Mouse (Mus musculus) forebrain, embryonic 10.5 days (tissue): Measurements from ENCODE around the gene Atp5g1. TPM values are rescaled to one million over a fixed set of nuclear protein-coding genes. Genes with fewer than 3 reads are reported as not detected.
"Not testable (repeated sequence)": the region's sequence is repeated elsewhere in the genome, so short reads cannot be mapped to it uniquely, and the experiment has no call there.

ENCODE experiments used
- DNase-seq: peaks from one replicate; pipeline ENCODE4 v3.0.0-alpha.2; 2017; ENCODE audit warnings: low spot score; ENCODE audit errors: extremely low spot score
- H3K27ac ChIP-seq: fragments of 300-500 bp; sonication (generic); 2 replicates; pipeline ENCODE4 v1.5.1; 2016; ENCODE audit warnings: mild to moderate bottlenecking
- H3K27me3 ChIP-seq: fragments of 300-500 bp; sonication (generic); 2 replicates; pipeline ENCODE4 v1.6.1; 2016; ENCODE audit warnings: mild to moderate bottlenecking; ENCODE audit not compliant: poor library complexity, severe bottlenecking
- H3K36me3 ChIP-seq: fragments of 300-500 bp; sonication (generic); replicated peaks from 2 replicates; pipeline ENCODE4 v1.6.1; 2016; ENCODE audit warnings: mild to moderate bottlenecking, moderate library complexity
- H3K4me1 ChIP-seq: fragments of 300-500 bp; sonication (generic); 2 replicates; pipeline ENCODE4 v1.6.1; 2016
- H3K4me3 ChIP-seq: fragments of 300-500 bp; sonication (generic); 2 replicates; pipeline ENCODE4 v1.5.1; 2016; ENCODE audit warnings: mild to moderate bottlenecking, moderate library complexity
- H3K9me3 ChIP-seq: fragments of 300-500 bp; sonication (generic); 2 replicates; pipeline ENCODE4 v1.6.1; 2016; ENCODE audit warnings: mild to moderate bottlenecking, moderate library complexity
- WGBS: fragments of 180-500 bp; shearing (Covaris S2); methylation state at CpG from one replicate; pipeline ENCODE4 v1.1.7; 2016; 5-methylcytosine and 5-hydroxymethylcytosine counted together
- polyA plus RNA-seq: library from polyadenylated mRNA; unstranded; fragments of >200 nt; fragmentation: Nextera tagmentation; extraction: Ambion mirVana; gene quantifications from 2 replicates; pipeline ENCODE4 v1.2.1, GENCODE M21; 2016

Atp5g1 gene
- 557 and 584 TPM in 2 replicates for polyA plus RNA-seq

- 0% methylated on average over 37 of the region's 37 CpGs for WGBS
- Histone ChIP-seq H3K36me3 (peaks cover 28% of the 10 kb centered on the region), H3K4me3 (peak within 1 kb of the TSS; percentile 82), H3K4me1 (peaks cover 21% of the 10 kb centered on the region), H3K27ac (peak within 1 kb of the TSS; percentile 88), H3K27me3 (no peaks in the 10 kb centered on the region), H3K9me3 (no peaks in the 10 kb centered on the region)
- peak; percentile 98 for DNase-seq
Observed at GRCm38 (mm10) chr11:96075509-96076220, at the start of gene Atp5g1. Atp5g1 (minus strand) TSS chr11:96075670.

GRCm38 (mm10) chr11:96124052-96124914 is 48.8 kb upstream of the Atp5g1 start:
- H3K36me3 ChIP-seq = no peaks in the 10 kb centered on the region
- H3K27me3 ChIP-seq = peaks cover 61% of the 10 kb centered on the region
- peak; percentile 47 for DNase-seq
- 3% methylated on average over 45 of the region's 45 CpGs for WGBS
- H3K9me3 ChIP-seq = no peaks in the 10 kb centered on the region
- H3K27ac ChIP-seq = no peak overlapping the region
- H3K4me3 ChIP-seq = peak overlapping the region; percentile 54
- peaks cover 12% of the 10 kb centered on the region for H3K4me1 ChIP-seq

DNA sequence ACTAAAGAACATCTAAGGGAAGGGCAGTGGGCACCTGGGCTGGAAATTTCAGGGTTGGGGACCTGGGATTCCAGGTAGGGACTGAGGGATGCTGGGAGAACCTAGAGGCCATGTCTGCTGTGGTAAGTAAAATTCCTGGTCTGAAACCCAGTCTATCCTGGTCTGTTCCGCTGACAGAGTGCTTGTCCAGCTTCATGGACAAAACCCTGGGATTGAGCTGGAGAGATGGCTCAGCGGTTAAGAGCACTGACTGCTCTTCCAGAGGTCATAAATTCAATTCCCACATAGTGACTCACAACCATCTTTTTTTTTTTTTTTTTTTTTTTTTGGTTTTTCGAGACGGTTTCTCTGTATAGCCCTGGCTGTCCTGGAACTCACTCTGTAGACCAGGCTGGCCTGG is 47.3 kb upstream of the Atp5g1 start:
- not testable (repeated sequence) for DNase-seq, H3K36me3 ChIP-seq, H3K27ac ChIP-seq, H3K4me3 ChIP-seq, H3K9me3 ChIP-seq
- WGBS = 79% methylated on average over 4 of the region's 4 CpGs
- H3K27me3 ChIP-seq = peaks cover 61% of the 10 kb centered on the region
- peaks cover 12% of the 10 kb centered on the region for H3K4me1 ChIP-seq

GRCm38 (mm10) chr11:96119401-96119800 is 43.9 kb upstream of the Atp5g1 start:
- WGBS = 64% methylated on average over 3 of the region's 3 CpGs
- Histone ChIP-seq H3K27ac (no peak overlapping the region), H3K36me3 (no peaks in the 10 kb centered on the region), H3K4me1 (peaks cover 7% of the 10 kb centered on the region), H3K27me3 (peaks cover 35% of the 10 kb centered on the region), H3K4me3 (no peak overlapping the region), H3K9me3 (no peaks in the 10 kb centered on the region)
- DNase-seq = no peak

DNA sequence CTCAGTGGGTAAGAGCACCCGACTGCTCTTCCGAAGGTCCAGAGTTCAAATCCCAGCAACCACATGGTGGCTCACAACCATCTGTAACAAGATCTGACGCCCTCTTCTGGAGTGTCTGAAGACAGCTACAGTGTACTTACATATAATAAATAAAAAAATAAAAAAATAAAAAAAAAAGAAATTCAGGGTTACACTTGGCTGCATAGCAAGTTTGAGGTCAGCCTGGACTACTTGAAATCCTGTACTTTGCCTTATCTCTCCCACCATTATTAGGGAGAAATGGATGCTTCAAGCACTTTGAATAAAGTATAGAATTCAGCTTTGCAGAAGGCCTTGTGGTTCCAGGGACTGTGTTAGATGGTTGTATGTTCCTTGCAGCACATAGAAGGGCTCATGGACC is 41.5 kb upstream of the Atp5g1 start:
- H3K4me3 ChIP-seq, H3K36me3 ChIP-seq, H3K27ac ChIP-seq, DNase-seq, H3K9me3 ChIP-seq, H3K4me1 ChIP-seq: not testable (repeated sequence)
- H3K27me3 ChIP-seq = peaks cover 13% of the 10 kb centered on the region; the same call in 1 of the 2 replicates
- WGBS = 81% methylated on average over 3 of the region's 3 CpGs

DNA sequence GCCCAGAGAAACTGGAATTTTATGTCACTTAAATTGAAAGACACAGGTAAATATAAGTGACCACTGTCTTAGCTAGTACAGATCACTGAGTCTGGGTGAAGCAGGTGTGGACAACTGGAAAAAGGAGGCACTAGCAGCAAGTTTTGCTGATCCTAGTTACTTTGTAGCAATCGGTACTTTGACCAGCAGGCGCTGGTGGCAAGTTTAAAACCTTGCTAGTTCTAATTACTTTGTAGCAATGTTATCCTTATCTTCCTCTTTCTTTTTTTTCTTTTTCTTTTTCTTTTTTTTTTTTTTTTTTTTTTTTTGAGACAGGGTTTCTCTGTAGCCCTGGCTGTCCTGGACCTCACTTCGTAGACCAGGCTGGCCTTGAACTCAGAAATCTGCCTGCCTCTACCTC is 40.6 kb upstream of the Atp5g1 start:
- Histone ChIP-seq H3K4me3 (no peak overlapping the region), H3K4me1 (no peaks in the 10 kb centered on the region), H3K27ac (no peak overlapping the region), H3K27me3 (0 out of 2 replicates have a peak, but pooled peaks cover 5% of the 10 kb centered on the region), H3K36me3 (no peaks in the 10 kb centered on the region), H3K9me3 (no peaks in the 10 kb centered on the region)
- DNase-seq = no peak
- WGBS = 87% methylated on average over 3 of the region's 3 CpGs

DNA sequence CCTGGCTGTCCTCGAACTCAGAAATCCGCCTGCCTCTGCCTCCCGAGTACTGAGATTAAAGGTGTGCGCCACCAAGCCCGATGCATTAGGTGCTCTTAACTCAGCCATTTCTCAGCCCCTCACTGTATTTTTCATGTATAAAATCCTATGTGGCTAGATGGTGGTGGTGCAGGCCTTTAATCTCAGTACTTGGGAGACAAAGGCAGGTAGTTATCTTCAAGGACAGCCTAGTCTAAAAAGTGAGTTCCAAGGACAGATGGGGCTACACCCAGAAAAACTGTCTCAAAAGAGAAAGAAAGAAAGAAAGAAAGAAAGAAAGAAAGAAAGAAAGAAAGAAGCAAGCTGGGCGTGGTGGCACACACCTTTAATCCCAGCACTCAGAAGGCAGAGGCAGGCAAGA is 39.9 kb upstream of the Atp5g1 start:
- H3K9me3 ChIP-seq = no peaks in the 10 kb centered on the region
- DNase-seq = no peak
- WGBS = 89% methylated on average over 6 of the region's 6 CpGs
- H3K4me3 ChIP-seq = no peak overlapping the region
- H3K36me3 ChIP-seq = no peaks in the 10 kb centered on the region
- no peak overlapping the region for H3K27ac ChIP-seq
- no peaks in the 10 kb centered on the region for H3K4me1 ChIP-seq
- H3K27me3 ChIP-seq = 0 out of 2 replicates have a peak, but pooled peaks cover 5% of the 10 kb centered on the region

- 72% methylated on average over 2 of the region's 2 CpGs for WGBS
- Histone ChIP-seq H3K27ac (no peak overlapping the region), H3K4me3 (no peak overlapping the region), H3K36me3 (no peaks in the 10 kb centered on the region), H3K27me3 (no peaks in the 10 kb centered on the region), H3K4me1 (no peaks in the 10 kb centered on the region), H3K9me3 (no peaks in the 10 kb centered on the region)
- no peak for DNase-seq
Observed at GRCm38 (mm10) chr11:96114077-96114476, 38.6 kb upstream of the Atp5g1 start.

DNA sequence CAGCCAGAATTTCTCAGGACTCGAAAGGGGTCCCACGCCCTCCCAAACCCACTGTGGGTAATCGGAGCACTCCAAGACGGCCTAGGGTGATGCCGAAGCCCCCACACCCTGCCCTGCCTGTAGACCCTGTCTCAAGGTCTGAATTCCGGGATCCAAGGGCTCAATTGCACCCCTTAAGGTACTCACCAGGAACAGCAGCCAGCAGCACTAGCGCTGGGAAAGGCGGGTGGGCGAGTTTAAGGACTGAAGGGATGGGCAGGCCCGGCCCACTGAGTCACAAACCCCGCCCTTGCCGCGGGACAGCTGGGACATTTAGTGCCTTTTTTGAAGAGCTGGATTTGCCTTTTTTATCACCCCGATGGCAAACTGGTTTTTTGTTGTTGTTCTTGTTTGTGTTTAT is 36.3 kb upstream of the Atp5g1 start, which contains the start of gene Calcoco2:
TSS of gene Calcoco2 (minus strand) at position 214 of the 400 bp plus-strand sequence.
- 39% methylated on average over 14 of the region's 14 CpGs for WGBS
- no peaks in the 10 kb centered on the region for H3K4me1 ChIP-seq
- H3K27me3 ChIP-seq = no peaks in the 10 kb centered on the region

GRCm38 (mm10) chr11:96110950-96111349 is 35.5 kb upstream of the Atp5g1 start:
- not testable (repeated sequence) for DNase-seq, H3K27me3 ChIP-seq, H3K9me3 ChIP-seq, H3K27ac ChIP-seq, H3K4me3 ChIP-seq, H3K4me1 ChIP-seq, H3K36me3 ChIP-seq
- 61% methylated on average over 2 of the region's 2 CpGs for WGBS

More for the DNA sequence above, 36.3 kb upstream of the Atp5g1 start, which contains the start of gene Calcoco2:
- H3K9me3 ChIP-seq = no peaks in the 10 kb centered on the region
- H3K27ac ChIP-seq = no peak within 1 kb of the TSS
- no peak within 1 kb of the TSS for H3K4me3 ChIP-seq
- H3K36me3 ChIP-seq = no peaks in the 10 kb centered on the region
- no peak for DNase-seq

DNA sequence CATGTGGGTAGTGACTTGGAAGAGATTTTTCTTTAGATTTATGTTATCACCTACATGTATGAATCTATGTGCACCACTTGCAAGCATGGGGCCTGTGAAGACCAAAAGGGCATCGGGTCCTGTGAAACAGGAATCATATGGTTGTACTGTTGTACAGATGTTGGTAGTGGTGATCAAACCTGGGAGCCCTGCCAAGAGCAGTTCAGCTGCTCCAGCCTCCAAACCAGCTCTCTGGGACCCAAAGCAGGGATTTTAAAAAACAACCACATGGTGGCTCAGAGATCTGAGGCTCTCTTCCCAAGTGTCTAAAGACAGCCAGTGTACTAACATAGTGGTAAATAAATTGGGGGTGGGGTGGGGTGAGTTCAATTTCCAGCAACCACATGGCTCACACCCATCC is 32.9 kb upstream of the Atp5g1 start:
- Histone ChIP-seq H3K27ac (no peak overlapping the region), H3K4me1 (no peaks in the 10 kb centered on the region), H3K4me3 (no peak overlapping the region), H3K9me3 (no peaks in the 10 kb centered on the region), H3K36me3 (no peaks in the 10 kb centered on the region), H3K27me3 (no peaks in the 10 kb centered on the region)
- 93% methylated on average over 1 of the region's 1 CpGs for whole genome bisulfite sequencing
- DNase-seq = no peak

GRCm38 (mm10) chr11:96093361-96093760 is 17.9 kb upstream of the Atp5g1 start:
- H3K4me1 ChIP-seq = no peaks in the 10 kb centered on the region
- no peak overlapping the region for H3K4me3 ChIP-seq
- WGBS = 13% methylated on average over 3 of the region's 3 CpGs
- H3K36me3 ChIP-seq = no peaks in the 10 kb centered on the region
- peak; percentile 51 for DNase-seq
- H3K27ac ChIP-seq = no peak overlapping the region
- H3K27me3 ChIP-seq = peaks cover 11% of the 10 kb centered on the region; the same call in 1 of the 2 replicates
- H3K9me3 ChIP-seq = no peaks in the 10 kb centered on the region
